Mouse (Mus musculus): ENCODE results near the gene Mrpl49. TPM values are rescaled to one million over a fixed set of nuclear protein-coding genes. Genes with fewer than 3 reads are reported as not detected.
"Not testable (repeated sequence)": the region's sequence is repeated elsewhere in the genome, so short reads cannot be mapped to it uniquely, and the experiment has no call there.

Mrpl49 gene
- total RNA-seq, 4 experiments from 2014 or later = 52.0 to 61.8 (median 59.6) TPM

DNA sequence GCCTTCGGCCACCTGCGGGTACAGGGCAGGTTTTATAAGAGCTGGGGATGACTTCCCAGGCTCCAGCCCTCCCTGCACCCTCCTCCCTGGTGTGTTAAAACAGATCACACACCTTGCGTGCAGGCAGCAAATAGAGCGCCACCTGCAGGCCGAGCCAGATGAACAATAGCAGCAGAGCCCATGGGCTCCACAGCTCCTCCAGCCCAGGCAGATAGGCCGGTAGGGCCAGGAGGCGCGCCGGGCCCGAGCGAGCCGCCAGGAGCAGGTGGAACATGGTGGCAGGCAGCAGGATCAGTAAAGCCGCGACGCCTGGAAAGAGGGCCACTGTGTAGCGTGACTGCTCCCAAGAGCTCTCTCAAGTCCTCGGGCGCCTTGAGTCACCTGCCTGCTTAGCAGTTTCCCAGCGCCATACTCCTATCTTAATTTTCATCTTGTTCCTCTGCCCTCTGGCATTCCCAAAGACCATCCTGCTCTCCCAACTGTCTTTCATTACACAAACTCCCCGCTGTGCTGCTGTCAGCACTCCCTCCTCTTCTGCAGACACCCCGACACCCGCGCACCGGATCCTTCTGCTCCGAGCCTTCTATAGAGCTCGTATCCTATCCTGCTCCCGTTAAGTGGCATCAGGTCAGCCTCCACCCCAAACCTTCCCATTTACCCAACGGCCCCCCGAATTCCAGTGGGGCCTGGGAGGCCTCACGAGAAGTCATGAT is 9.6 kb upstream of the Mrpl49 start:
- peak; percentile 69 for DNase-seq

DNA sequence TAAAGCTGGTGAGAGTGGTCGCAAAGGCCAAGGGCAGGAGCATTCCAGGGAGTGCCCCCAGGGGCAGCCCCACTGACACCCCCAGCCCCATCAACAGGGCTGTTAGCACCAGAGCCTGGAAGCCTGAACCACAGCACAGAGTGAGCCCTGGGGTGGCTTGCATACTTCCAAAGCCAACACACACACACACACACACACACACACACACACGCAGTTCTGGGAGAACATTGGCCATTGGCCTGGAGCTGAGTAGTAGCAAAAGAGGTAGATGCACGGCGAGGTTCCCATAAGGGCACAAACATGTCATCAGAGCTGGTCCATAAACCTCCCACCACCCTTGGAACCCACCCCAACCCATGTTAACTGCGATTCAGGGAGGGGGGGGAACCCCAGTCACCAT is 9.0 kb upstream of the Mrpl49 start:
- no peak for DNase-seq

DNA sequence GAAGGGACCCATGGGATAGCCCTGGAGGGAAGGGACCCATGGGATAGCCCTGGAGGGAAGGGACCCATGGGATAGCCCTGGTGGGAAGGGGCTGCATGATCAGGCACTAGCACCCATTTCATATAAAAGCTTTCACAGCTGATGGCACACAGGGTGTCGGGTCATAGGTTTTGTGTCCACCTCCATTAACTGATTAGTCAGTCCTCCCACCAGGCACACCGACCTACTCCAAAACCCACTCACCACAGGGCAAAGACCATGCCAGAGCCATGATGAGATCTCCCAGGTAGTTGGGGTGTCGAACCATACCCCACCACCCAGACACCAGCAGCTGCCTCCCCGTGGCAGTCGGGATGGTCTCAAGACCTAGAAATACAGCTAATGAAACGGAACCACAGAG is 5.5 kb upstream of the Mrpl49 start:
- no peak for DNase-seq

DNA sequence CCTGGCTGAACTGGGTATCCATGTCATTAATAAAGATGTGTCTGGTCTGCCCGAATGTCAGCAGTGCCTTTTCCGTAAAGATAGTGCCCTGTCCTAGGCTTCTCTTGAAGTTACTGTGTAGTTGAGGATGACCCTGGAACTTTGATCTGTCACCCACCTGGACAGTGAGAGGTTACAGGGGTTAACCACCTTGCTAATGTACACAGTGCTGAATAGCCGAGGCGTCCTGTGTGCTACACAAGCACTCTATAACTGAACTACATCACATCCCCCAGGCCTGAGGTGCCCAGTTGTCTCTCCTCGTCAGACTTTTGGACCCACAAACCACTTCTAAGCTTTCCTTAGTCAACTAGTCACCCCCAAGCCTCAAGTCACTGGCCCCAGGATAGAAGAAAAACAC is 4.8 kb upstream of the Mrpl49 start:
- DNase-seq = no peak

DNA sequence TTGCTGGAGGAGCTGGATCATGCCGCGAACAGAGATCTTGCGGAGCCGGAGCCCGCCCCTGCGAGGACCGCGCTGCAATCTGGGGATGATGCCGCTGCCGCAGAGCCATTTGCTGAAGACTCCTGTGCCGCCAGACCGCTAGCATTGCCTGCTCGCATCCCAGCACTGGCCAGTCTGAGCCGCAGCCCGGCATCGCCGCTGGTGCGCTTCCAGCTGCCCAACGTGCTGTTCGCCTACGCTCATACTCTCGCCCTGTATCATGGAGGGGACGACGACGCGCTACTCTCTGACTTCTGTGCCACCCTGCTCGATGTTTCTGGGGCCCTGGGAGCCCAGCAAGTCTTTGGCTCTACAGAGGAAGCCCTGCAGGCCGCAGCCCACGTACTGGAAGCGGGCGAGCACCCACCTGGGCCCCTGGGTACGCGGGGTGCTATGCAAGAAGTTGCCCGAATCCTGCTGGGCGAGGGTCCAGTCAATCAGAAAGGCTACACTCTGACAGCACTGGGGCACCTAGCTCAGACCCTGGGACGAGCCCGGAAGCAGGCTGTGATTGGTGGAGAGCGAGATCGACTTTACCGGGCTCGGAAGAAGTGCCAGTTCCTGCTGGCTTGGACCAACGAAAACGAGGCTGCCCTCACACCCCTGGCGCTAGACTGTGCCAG is 4.2 kb upstream of the Mrpl49 start:
- DNase-seq = no peak

DNA sequence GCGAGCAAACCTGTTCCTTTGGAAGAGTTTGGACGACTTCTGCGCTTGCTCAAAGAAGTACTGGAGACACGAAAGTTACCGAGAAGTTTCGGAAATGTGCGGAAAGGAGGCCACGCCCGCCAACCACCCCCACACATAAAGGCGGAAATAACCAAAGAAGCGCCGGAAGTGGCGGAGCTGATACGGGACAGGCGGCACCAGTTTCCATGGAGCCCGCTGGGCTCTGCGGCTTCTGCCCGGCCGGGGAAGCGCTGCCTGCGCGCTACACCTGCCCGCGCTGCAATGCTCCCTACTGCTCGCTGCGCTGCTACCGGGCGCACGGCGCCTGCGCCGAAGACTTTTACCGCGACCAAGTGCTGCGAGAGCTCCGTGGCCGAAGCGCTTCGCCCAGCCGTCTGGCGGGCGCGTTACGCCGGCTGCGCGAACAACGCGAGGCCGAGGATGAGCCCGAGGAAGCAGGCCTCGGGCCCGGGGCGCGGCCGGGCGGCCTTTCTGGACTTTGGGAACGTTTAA is 3.5 kb upstream of the Mrpl49 start, which contains the start of gene Znhit2:
Znhit2 (plus strand) TSS at position 172 of the 513 bp plus-strand sequence.
- DNase-seq = peak; percentile 94

DNA sequence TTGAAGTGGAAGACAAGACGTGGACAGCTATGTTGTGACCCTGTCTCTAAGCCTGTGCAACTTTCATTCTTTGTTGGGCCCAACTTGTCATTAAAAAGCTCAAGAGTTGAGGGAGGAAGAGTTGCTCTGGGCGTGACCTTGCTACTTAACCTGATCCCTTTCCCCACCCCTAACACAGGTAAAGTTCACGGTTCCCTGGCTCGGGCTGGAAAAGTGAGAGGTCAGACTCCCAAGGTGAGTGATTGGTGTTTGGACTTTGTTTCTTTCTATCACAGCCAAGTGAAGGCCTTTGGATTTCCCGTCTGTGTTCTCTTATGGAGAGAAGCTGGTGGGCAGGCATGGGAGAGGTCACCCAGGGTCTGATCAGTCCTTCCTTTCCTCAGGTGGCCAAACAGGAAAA is 1.4 kb upstream of the Mrpl49 start:
- DNase-seq = no peak

DNA sequence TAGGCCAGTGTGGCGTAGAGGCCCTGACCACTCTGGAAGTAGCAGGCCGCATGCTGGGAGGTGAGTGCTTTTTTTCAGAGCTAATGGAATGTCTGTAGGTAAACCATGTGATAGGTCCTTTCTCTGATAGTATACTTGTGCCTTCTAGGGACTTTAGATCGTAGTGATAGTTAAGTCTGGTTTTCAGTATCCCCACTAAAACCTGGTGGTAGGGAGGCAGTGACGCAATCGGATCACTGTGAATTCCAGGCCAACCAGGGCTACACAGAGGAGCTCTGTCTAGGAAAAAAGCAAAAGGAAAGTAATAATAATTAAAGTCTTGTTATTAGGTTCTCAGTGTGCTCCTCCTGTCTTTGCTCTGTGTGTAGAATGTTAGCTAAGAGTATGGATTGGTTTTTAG is 928 bp upstream of the Mrpl49 start:
- no peak for DNase-seq

DNA sequence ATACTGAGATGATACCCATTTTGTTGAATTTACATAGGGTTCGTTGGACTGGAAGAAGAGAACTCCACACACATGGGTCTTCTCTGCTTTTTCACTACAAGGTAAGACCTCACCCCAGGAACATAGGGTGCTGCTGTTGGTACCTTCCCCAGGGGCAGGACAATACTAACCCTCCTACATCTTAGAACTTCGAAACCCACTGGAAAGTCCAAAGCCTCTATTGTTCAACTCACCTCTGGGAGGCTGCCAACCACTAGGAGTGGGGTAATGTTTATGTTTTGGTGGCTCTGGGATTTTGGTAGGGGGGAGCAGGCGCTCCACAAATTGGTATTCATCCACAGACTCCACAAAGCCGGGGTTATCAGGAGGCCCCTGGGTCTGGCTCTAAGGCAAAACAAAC is 889 bp downstream of the Mrpl49 start:
- no peak for DNase-seq

DNA sequence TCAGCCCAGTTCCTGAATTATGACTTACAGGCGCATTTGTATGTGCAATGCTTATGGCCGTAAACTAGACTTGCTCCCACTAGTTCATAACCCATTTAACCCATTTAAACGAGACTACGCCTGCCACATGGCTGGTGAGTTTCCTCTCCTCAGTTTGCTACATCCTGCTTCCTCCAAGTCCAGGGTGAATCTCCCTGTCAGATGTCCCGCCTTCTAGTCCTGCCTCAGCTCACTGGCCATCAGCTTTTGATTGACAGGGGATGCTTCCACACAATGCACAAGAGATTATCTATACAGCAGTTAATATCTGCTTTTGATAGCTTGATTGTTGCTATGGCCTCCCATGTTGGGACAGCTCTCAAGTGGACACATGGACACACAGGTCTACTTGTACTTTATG is 3.3 kb downstream of the Mrpl49 start:
- no peak for DNase-seq

DNA sequence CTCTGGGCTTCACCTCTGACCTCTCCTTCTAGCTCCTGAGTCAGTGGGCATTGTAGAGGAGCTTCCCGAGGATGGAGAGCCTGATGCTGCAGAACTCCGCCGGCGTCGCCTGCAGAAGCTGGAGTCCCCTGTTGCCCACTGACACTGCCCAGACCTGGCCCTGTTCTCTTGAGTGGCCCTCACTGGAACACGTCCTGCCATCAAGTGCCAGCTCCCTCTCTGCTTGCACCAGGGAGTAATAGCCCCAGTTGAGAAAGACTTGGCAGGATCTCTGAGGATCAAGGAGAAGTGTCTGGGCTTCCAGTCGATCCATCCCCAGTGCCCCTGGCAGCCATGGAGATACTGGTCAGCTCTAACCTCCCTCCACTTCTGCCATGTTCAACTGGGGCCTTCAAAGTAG is 5.1 kb downstream of the Mrpl49 start:
- DNase-seq = no peak

DNA sequence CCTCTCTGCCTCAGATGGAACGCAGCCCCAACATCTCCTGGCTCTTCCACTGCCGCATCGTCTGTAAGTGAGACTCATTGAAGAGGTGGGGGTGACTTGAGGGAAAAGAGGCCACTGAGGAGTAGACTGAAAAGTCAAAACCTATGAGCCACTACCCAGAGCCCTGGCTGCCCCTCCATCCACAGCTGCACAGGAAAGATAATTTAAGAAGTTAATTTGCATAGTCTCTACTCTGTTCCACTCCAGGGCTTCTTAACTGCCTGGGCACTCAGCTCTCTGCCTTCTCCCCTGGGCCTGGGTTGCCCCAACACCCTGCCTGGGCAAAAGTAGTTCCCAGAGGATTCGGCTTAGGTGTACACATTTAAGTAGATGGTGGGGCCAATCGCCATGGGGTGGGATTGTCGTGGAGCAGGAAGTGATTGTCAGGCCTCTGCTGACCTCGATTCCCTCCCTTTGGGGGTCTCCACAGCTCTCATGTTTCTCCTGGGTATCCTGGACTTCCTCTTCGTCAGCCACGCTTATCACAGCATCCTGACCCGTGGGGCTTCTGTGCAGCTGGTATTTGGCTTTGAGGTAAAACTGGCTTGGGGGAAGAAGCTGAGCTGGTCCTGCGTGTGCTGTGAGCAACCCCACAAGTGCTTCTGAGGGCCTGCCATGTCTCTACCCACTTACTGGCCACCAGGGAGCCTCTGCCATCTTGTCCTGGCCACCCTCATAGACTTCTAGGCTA is 8.7 kb downstream of the Mrpl49 start:
- DNase-seq = no peak

DNA sequence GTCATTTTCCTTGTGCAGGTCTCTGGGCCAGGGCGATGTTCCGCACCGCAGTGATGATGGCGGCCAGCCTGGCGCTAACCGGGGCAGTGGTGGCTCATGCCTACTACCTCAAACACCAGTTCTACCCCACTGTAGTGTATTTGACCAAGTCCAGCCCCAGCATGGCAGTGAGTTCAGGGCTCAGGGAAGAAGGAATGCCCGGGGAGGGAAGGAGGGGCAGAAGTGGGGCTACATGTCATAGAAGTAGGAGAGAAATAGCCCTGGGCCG is 9.8 kb downstream of the Mrpl49 start:
- DNase-seq = no peak

DNA sequence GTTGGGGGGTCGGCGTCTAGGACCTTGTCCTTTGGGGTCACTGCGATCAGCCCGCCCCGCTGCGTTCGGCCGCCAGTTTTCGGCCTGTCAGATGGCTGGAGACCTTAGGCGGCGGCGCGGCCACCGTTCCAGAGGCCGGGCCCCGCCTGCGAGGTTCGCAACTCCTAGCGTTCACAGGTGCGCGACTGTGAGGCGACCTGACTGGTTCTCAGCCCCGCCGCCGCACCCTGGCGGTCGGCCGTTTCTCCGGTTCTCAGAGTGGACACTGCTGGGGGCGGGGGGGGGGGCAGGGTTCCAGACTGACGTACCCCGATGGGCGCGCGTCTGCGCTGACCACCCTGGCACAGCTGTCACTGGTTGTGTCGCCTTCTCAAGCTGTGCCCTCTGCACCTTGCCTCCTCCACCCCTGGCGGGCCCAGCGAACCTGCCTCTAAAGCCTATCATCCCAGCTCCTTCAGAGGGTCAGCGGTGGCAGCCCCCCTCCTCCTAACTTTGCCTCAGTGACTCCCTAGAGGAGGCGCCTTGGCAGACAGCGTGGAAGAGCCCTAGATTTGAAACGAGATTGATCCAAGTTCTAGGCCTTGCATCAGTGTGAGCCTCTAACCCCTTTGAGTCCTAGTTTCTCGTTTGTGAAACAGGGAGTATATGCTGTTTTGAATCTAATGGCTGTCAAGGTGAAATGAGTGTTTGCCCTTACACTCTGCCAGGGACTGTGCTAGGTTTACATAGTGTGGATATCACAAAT is 10.3 kb downstream of the Mrpl49 start:
- DNase-seq = no peak

DNA sequence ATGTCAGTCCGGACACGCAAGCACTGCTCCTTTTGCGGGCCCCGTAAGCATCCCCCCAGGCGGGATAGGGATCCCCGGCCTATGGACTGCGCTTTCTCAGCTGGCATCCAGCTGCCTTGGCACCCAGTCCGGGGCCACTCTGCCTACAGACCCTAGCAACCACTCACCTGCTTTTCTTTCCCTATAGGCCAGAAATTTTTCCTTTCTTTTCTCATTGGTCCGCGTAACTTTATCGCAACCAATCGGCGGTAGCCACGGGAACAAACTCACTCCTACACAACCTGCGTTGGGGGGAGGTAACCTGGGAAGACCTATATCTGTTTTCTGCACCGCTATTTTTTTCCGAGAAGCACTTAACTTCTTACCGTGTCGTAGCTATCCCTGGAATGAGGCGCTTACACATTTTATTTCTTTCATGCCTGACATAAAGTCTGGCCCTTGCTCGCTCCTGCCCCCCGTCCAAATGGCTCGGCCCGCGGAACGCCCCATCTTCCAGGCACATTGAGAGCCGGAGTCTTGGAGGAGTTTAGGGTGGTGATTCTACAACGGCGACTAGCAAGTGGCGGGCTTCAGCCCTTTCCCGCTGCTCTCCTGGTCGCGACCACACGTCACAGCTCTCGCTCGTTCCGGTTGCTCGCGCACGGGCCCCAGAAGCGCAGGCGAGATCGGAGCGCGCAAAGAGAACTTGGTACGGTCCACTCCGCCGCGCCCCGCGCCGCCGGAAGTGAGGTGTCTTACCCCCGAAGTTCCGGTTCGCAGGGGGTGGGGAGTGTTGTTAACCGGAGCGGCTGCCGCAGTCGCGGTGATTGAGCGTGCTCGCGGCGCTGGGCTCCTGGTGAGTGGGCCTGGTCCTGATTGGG is 11.1 kb downstream of the Mrpl49 start, which contains the start of gene Syvn1:
Syvn1 (plus strand) TSS at position 283 of the 860 bp plus-strand sequence.
- DNase-seq = peak; percentile 92

DNA sequence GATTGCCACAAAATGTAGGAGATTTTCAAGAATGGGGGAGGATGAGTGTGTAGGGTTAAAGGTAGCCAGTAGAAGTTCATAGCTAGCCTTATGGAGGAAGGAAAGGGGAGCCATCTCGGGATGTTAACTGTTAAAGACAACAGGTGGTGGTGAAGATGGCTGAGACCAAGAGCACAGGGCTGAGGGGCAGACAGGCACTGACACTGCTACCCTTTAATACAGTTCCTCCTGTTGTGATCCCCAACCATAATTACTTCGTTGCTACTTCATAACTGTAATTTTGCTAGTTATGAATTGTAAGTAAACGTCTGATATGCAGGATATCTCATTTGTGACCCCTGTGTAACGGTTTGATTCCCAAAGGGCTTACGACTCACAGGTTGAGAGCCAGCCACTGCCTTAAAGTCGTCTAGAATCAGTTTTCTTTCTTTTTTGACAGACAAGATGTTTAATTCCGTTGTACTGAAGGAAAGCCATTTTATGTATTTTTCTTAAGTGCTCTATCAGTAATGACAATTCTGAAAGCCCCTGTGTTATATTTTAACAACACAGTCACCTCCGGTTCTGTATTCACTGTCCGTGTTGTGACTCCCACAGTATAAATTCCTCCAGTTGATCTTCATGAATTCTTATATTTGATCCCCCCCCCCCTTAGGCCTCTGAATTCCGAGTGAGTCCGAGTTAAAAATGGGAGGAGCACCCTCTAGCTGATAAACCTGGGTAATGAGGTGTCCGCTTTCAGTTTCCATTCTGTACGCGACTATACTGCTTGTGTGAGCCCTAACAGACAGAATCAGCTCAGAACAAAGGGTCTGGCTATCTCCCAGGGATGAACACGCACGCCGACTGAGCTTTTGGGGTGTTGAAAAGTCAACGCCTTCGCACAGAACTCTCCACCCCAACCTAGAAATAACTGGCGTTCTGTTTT is 12.0 kb downstream of the Mrpl49 start:
- no peak for DNase-seq

DNA sequence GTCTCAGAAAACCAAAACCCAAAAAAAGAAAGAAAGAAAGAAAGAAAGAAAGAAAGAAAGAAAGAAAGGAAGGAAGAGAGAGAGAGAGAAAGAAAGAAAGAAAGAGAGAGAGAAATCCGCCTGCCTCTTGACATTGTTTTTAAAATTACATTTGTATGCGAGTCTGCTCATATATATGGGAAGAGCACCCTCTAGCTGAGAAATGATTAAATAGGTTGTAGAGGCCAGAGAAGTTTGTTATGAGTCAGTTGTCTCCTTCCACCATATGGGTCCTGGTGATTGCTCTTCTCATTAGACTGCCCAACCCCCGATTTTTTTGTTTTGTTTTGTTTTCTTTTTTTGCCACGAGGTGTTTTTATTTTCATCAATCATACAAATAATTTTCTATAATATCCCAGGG is 13.5 kb downstream of the Mrpl49 start:
- DNase-seq = not testable (repeated sequence)

DNA sequence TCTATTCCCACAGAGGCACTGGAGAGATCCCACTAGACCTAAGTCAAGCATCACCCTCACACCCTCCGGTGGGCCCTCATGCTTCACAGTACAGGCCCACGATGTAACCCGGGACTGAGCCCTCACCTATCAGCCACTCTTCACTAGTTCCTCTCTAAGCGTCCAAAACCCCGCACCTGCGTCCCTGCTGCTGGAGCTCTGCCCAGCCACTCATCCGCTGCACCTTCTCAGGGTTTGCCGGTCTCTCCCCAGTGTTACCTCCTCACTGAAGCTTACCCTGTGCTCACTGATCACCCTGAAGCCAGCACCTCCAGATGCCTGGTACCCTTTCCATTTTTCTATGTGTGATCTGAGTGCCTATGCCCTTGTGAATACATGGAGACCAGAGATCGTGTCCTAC is 15.3 kb downstream of the Mrpl49 start:
- DNase-seq = no peak

DNA sequence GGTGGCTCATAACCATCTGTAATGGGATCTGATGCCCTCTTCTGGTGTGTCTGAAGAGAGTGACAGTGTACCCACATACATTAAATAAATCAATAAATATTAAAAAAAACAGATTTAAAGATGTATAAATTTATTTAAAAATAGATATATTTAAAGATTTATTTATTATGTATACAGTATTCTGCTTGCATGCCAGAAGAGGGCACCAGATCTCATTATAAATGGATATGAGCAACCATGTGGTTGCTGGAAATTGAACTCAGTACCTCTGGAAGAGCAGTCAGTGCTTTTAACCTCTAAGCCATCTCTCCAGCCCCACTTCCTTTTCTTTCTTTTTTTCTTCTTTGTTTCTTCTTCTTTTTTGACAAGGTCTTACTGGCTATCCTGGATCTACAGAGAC is 17.6 kb downstream of the Mrpl49 start:
- no peak for DNase-seq

DNA sequence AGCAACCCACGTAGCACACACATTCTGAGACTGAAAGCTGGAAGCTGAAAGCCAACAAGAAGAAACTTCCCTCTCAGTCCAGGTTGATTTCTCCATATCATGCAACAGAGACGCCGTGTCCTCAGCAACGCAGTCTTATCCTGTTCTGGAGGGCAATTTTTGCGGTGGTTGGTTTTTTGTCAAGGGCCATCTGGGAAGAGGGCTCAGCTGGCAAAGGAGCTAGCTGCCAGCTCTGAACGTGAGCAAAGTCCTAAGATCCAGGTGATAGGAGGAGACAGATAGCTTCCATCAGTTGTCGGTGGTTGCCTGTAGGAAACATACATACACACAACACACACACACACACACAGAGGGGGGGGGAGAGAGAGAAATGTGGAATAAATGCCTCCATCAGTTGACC is 19.3 kb downstream of the Mrpl49 start:
- no peak for DNase-seq

DNA sequence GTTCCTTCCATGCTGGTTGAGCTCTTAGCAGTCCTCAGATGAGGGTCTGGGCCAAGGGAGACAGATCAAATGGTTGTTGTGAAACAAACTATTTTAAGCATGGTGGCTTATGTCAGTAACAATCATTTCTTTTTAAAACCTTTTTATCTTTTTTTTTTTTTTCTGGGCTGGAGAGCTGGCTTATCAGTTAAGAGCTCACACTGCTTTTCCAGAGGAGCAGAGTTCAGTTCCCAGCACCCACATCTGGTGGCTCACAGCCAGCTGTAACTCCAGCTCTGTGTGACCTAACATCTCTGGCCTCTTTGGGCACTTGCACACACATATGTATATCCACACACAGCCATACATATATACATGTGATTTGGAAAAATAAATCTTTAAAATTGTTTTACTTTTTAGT is 19.9 kb downstream of the Mrpl49 start:
- DNase-seq = no peak
